Mouse (Mus musculus) left cerebral cortex, adult 8-10 months (tissue): ENCODE measurements around the gene Prkaca. TPM values are rescaled to one million over a fixed set of nuclear protein-coding genes. Genes with fewer than 3 reads are reported as not detected.

ENCODE experiments used
- DNase-seq, 2 experiments: peaks; one replicate each; pipeline ENCODE4 v3.0.0; 2022; ENCODE audit warnings: low spot score in 2 of 2
- total RNA-seq, 4 experiments: library from RNA; stranded (reverse); gene quantifications; 2 replicates each; pipeline ENCODE4 v1.2.4; 2022

The Prkaca gene
- 100 to 1,000 TPM; 247 to 270 (median 264) TPM for total RNA-seq

- peak; percentile 96 to 100 for DNase-seq
These were observed at the start of gene Prkaca for GRCm38 (mm10) chr8:83972150-83973120. Prkaca (plus strand) TSS chr8:83972993.

- no peak for DNase-seq
These were observed 48.2 kb upstream of the Prkaca start for GRCm38 (mm10) chr8:83924585-83924984.

DNA sequence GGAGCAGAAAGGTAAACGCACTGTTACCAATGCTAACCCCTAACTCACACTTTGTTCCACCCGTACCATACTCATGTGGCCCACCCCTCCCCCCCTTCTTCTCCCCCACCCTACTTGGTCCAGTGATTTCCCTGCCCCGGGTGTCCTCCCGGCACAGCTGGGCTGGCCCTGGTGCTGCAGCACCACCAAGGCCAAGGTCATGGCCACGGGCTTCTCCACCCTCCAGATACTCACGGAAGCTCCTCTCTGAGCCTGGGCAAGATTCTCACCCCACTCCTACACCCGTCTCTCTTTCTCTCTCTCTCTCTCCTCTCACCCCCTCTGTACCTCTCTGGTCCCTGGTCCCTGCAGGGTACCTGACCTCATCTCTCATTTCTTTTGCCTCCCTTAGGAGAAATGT, 46.5 kb upstream of the Prkaca start:
- no peak for DNase-seq

- no peak for DNase-seq
These were observed 38.6 kb upstream of the Prkaca start for GRCm38 (mm10) chr8:83934222-83934621.

GRCm38 (mm10) chr8:83934994-83935393, 37.8 kb upstream of the Prkaca start:
- no peak for DNase-seq

- DNase-seq, result no peak
These were observed 37.4 kb upstream of the Prkaca start for GRCm38 (mm10) chr8:83935435-83935834.

DNA sequence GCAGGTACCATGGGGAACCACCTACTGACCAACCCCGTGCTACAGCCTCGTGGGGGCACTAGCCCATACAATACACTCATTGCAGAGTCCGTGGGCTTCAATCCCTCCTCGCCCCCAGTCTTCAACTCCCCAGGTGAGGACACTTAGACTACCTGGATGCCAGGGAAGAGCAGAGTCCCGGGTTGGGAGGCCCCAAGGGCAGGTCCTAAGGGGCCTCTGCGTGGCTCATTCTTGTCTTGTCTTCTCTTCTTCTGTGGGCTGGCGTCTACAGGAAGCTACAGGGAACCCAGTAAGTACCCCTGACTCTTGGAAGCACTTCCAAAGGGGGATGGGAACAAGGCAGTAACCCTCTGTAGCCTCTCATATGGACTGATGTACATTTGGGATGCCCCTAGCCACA, 35.1 kb upstream of the Prkaca start:
- DNase-seq, result no peak

DNA sequence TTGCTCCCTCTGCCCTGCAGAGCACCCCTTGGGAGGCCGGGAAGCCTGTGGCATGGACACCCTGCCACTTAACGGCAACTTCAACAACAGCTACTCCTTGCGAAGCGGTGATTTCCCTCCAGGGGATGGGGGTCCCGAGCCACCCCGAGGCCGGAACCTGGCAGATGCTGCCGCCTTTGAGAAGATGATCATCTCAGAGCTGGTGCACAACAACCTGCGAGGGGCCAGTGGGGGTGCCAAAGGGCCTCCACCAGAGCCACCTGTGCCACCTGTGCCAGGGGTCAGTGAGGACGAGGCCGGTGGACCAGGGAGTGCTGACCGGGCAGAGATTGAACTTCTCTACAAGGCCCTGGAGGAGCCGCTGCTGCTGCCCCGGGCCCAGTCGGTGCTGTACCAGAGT, 34.5 kb upstream of the Prkaca start:
- DNase-seq, result no peak

DNA sequence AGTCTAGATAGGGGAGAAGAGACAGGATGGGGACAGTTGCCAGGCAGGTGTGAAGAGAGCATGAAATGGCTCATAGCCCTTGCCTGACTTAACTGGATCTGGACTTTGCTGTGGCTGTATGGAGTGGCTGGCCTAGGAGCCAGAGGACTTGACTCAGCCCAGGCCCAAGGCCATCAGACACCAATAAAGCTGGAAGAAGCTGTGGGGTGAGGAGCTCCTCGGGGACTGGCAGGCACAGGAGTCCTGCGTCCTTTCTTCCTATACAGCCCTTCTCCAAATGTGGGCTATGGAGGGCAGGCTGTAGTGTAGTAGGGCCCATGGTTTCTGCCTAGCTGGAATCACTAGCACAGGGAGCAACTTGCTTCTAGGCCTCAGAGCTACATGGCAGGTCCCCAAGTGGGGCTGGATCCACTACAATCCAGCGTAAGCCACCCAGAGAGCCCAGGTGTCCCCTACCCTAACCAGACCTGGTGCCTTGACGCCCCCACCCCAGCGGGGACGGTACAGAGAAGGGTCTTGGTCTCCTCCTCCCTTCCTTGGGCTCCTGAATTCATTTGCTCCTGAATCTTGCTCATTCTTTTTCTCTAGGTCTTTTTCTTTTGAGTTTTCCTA, 31.6 kb upstream of the Prkaca start:
- peak in 1 of 2 experiments; percentile 5 for DNase-seq

- no peak for DNase-seq
These were observed 30.3 kb upstream of the Prkaca start for GRCm38 (mm10) chr8:83942446-83942845.

DNA sequence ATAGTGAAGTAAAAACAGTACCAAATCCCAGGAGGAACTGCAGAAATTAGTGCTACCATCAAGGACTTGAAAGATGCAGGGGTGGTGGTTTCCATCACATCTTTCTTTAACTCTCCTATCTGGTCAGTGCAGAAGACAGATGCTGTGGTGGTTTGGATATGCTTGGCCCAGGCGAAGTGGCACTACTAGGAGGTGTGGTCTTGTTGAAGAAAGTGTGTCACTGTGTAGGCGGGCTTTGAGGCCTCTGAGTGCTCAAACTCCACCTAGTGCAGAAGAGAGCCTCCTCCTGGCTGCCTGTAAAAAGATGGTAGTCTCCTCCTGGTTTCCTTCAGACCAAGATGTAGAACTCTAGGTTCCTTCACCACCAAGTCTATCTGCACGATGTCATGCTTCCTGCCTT, 27.3 kb upstream of the Prkaca start:
- DNase-seq, result no peak

- no peak for DNase-seq
These were observed 18.1 kb upstream of the Prkaca start for GRCm38 (mm10) chr8:83954749-83955105.

DNA sequence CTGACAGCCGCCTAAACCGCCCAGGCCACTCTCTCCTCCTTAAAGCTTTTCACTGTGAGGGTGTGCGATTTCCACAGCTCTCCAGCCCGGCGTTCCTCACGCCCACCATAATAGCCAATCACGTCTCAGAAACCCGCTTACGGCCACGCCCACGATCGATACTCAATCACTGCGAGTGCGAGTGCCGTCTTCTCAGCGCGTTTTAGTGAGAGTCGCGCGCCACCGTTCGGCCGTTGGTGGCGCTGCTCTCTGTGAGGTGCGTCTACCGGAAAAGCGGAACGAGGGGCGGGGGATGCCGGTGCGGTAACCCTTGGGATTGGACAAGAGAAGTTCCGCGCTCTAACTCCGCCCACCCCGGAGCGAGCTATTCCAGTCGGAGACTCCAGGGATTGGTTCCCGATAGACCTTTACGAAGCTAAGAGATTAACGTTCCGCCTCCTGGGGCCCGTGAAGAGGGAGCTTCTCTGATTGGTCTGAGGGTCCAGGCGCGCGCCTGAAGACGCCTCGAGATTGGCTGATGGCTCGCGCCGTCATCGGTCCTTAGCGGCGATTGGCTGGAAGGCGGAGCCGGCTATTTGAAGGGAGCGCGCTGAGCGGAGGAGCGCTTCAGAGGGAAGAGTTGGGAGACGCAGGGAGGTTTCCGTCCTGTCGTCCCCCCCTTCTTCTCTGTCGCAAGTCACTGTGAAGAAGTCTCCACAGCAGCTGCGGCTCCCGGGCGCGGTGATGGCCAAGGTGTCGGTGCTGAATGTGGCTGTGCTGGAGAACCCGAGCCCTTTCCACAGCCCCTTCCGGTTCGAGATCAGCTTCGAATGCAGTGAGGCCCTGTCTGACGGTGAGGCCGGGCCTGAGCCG, 17.5 kb upstream of the Prkaca start, which contains the start of the genes Gm10644 and Asf1b:
Gene Gm10644, minus strand, starts transcription at position 100 of the 852 bp plus-strand sequence.
Gene Asf1b, plus strand, starts transcription at position 402 of the 852 bp plus-strand sequence.
- DNase-seq, result peak; percentile 91 to 99

- no peak for DNase-seq
These were observed 16.9 kb upstream of the Prkaca start for GRCm38 (mm10) chr8:83955958-83956218.

DNA sequence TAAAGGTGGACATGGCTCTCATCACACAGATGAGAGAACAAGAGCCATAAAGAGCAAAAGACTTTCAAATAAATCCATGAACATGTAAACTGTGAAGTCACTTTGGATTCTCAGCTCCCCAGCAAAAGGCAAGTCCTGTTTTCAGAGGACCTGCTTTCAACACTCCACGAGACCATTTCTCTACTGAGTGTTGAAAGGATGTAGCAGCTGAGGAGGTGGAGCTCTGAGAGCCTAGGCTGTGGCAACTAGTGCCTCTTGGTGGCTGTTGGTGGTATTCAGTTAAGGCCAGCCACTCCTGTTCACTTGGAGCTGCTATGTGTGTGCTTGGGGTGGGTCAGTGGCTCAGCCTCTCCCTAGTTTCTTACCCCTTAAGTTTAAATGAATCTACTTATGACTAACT, 16.0 kb upstream of the Prkaca start:
- DNase-seq, result no peak

DNA sequence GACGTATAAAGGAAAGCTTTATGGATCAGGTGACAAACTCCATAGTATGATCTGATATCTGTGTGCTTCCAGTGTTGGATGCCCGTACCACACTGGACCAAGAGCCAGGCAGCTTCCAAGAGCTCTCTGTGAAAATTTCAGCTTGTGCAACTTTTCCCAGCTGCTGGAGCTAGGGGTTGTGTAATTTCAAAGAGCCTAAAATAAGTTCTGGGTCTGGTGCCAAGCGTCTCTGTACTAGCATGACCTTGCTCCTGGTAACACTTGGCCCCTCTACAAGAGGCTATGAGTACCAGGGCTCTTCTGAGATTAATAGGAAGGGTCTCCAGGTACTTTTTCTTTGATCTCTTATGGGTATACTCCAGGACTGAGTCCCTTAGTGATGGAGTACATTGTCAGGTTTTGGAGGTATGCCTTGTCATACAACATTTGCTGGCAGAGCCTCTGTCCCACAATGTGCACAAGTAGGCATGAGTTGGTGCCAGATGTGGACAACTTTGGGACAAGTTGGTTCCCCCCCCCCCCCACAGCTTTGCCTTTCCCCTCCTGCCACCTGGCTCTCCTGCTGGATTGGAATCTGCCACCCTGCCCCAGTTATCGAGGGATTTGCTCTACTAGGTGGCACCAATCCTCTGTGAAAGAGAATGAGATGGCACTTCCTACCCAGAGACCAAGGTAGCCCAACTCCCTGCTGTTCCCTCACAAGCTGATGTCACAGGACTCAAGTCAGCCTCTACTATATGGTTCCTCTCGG, 8.6 kb upstream of the Prkaca start:
- DNase-seq, result no peak

- DNase-seq, result no peak
These were observed 5.1 kb upstream of the Prkaca start for GRCm38 (mm10) chr8:83967701-83968100.

DNA sequence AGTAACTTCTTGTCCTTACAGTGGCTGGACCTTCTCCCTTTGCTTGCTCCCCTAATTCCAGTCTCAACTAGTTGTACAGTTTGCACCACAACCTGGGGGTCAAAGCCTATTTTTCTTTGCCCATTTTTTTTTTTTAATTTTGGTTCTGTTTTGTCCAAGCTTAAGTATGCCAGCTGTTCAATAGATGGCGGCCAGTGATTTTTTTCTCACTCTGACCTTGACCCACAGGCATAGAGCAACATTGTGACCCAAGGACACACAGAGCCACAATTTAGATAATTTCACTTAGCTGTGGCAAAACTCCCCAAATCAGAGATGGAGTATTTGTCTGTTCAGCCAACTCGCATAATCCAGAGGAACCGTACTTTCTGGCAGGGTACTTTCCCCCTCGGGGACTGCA, 1.7 kb upstream of the Prkaca start:
- no peak for DNase-seq

GRCm38 (mm10) chr8:83971661-83972060, 1.1 kb upstream of the Prkaca start:
- DNase-seq, result no peak

DNA sequence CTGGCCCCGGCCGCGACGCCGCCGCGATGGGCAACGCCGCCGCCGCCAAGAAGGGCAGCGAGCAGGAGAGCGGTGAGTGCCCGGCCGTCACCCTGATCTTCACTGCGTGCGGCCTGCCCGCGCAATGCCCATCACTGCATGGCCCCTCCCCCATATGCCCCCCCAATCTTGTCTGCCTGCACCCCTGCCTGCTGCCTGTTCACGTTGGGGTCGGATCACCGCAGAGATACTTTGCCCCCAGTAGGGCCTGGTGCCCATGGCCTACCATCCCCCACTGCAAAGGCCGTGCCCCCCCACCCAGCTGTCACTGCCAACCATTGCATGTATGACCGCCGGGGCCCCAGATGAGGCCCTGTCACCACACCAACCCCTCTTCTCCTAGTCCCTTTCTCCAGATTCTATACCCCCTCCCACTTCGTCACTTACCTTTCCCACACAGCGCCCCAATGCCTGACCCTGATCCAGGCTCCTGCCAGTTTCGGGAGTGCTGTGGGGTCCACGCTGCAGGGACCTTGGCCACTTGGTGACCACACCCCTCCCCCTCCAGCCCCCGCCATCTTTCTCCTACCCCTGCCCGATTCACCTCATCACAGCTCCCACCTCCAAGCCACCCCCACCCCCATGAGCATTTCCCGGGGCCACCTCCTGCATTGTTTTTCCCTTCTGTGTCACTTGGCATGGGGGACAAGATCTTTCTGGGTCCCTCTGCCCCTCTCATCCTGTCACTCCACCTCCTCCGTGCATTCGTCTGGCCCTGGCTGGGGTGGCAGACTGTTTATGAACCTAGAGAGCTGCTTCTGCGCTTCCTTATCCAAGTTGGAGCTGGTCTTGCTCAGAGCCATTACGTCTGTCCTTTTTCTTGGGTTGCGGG, 603 bp downstream of the Prkaca start:
- no peak for DNase-seq
